Mouse (Mus musculus) cortical plate, adult 2 months (tissue): ENCODE data around the gene Rreb1.

Source experiments
- CTCF ChIP-seq: fragments of 200-500 bp; IDR thresholded peaks from 2 replicates; pipeline ENCODE4 v1.5.1; 2011; ENCODE audit warnings: mild to moderate bottlenecking, control low read depth, low read length; ENCODE audit not compliant: insufficient read depth; ENCODE audit errors: extremely low read depth
- POLR2A ChIP-seq: fragments of 200-500 bp; IDR thresholded peaks from 2 replicates; pipeline ENCODE4 v1.6.1; 2011; ENCODE audit warnings: mild to moderate bottlenecking, low read length, control low read depth; ENCODE audit not compliant: insufficient read depth; ENCODE audit errors: extremely low read depth

DNA sequence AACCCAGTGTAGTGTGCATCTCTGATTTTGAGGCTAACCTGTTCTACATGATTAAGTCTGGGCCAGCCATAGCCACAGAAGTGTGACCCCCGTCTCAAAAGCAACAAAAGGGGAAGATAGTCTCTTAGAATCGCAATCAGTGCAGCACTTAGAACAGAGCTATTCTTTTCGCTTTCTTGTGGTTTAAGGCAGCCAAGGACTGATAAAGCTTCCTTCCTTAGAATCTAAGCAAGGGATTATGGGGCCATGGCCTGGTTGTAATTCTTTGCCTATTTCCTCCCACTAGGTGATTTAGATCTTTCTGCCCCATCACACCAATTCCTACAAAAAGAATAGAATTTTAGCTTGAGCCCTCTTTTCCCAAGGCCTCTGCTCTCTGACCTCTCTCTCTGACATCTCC, 135.8 kb downstream of the Rreb1 start:
- TF ChIP-seq CTCF (no peak), POLR2A (no peak)
